8 mouse cellular contexts compared by ENCODE assay signal in genomic region chr13:43094365-43094764, GRCm38 (mm10).
A peak's percentile ranks its signal among the peaks of the same experiment; 100 is the strongest.
DNase-seq lines count a peak whose midpoint lies in the region; ATAC-seq lines count a peak whose summit lies in the region.

No protein-coding gene starts in this region.

- H3K4me1 ChIP-seq in forebrain, embryonic 13.5 days, result no peaks in the 10 kb centered on the region

- no peak overlapping the region for H3K4me3 ChIP-seq in forebrain, embryonic 13.5 days

- no peaks in the 10 kb centered on the region for H3K27me3 ChIP-seq in forebrain, embryonic 13.5 days

- no peak overlapping the region for H3K27ac ChIP-seq in forebrain, embryonic 13.5 days

- no peak overlapping the region for H3K4me2 ChIP-seq in forebrain, embryonic 13.5 days

- no peaks in the 10 kb centered on the region for H3K9me3 ChIP-seq in forebrain, embryonic 13.5 days (replicated peaks)

- intact Hi-C loops in heart, postnatal 25 days (cut with DNase I), result loop anchor here (5.0 kb wide), 1 partner anchor 257 kb away; no protein-coding TSS in a partner anchor

- DNase-seq in heart, adult 18-20 months, result peak; percentile 24 to 52
- no peak for DNase-seq in heart, postnatal 25 days (ENCODE audit: low spot score)
- DNase-seq in 416B (ENCODE audit: low read depth), result peak; percentile 1
- DNase-seq in adrenal gland, postnatal 36 days, result peak; percentile 22 to 35
- peak; percentile 35 for DNase-seq in kidney, adult 9 months
- no peak for DNase-seq in c-Kit-positive CD71-positive TER-119-positive erythroid progenitor cells, embryonic 14.5 days (ENCODE audit: low spot score)

- no peak overlapping the region for H3K9ac ChIP-seq in forebrain, embryonic 13.5 days

- peak; percentile 58; the same call in 1 of the 2 replicates for ATAC-seq in forebrain, embryonic 13.5 days
- 0 out of 2 replicates have a peak, but pooled peaks have one; percentile 44 for ATAC-seq in megakaryocyte-erythroid progenitor cell, adult 5-6 weeks (replicated peaks; ENCODE audit: low FRiP score, low TSS enrichment, poor library complexity, severe bottlenecking)

- peaks cover 6% of the 10 kb centered on the region; the same call in 1 of the 2 replicates for H3K36me3 ChIP-seq in forebrain, embryonic 13.5 days (ENCODE audit: poor library complexity, severe bottlenecking)

- 50% methylated on average over 7 of the region's 7 CpGs for WGBS in forebrain, embryonic 13.5 days

Comparison
In these comparisons a context has a peak if more than half of its experiments do, and no peak if none do; other contexts are left out.
1. DNase-seq: peak in heart, adult 18-20 months (2 of 2), 416B (single experiment), adrenal gland, postnatal 36 days (2 of 2) and kidney, adult 9 months (single experiment); none in heart, postnatal 25 days (single experiment) and c-Kit-positive CD71-positive TER-119-positive erythroid progenitor cells, embryonic 14.5 days (single experiment).